Mouse (Mus musculus): Measurements from ENCODE around the gene Mapk6. TPM values are rescaled to one million over a fixed set of nuclear protein-coding genes. Genes with fewer than 3 reads are reported as not detected.

Mapk6 gene
- polyA plus RNA-seq, 1 experiment from 2014 or later, result 184 TPM

GRCm38 (mm10) chr9:75330821-75331220 lies 79.0 kb downstream of the Mapk6 start:
- Histone ChIP-seq H3K4me1 (no peaks in the 10 kb centered on the region), H3K36me3 (peaks cover 44% of the 10 kb centered on the region), H3K9me3 (no peaks in the 10 kb centered on the region), H3K4me3 (no peak overlapping the region), H3K27me3 (replicated peaks) (no peaks in the 10 kb centered on the region), H3K9ac (no peak overlapping the region), H3K27ac (no peak overlapping the region), H3K4me2 (replicated peaks) (no peak overlapping the region)
- ATAC-seq (ENCODE audit: low FRiP score, low read depth), result no peak
- WGBS, result 80% methylated on average over 8 of the region's 8 CpGs

DNA sequence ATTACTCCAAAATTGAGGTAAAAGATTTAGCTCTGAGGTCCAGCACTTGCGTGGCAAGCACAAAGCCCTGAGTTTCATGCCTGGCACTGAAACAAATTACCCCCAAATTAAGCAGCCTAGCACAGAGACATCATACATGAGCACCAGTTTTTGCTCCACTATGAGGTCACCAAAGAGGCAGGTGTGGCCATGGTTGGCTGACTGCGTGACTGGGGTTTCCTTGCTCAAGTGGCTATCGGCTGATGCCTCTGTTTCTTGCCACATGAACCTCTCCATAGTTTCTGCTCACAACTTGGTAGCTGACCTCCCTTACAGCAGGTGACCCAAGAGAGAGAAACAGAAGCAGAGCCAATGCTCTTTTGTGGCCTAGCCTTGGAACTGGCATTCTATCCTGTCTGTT lies 81.8 kb downstream of the Mapk6 start:
- no peak for ATAC-seq (ENCODE audit: low FRiP score, low read depth)
- Histone ChIP-seq H3K4me2 (replicated peaks) (no peak overlapping the region), H3K36me3 (peaks cover 29% of the 10 kb centered on the region), H3K4me1 (no peaks in the 10 kb centered on the region), H3K9ac (no peak overlapping the region), H3K27ac (no peak overlapping the region), H3K27me3 (replicated peaks) (no peaks in the 10 kb centered on the region), H3K4me3 (no peak overlapping the region), H3K9me3 (no peaks in the 10 kb centered on the region)
- WGBS, result 96% methylated on average over 3 of the region's 3 CpGs

DNA sequence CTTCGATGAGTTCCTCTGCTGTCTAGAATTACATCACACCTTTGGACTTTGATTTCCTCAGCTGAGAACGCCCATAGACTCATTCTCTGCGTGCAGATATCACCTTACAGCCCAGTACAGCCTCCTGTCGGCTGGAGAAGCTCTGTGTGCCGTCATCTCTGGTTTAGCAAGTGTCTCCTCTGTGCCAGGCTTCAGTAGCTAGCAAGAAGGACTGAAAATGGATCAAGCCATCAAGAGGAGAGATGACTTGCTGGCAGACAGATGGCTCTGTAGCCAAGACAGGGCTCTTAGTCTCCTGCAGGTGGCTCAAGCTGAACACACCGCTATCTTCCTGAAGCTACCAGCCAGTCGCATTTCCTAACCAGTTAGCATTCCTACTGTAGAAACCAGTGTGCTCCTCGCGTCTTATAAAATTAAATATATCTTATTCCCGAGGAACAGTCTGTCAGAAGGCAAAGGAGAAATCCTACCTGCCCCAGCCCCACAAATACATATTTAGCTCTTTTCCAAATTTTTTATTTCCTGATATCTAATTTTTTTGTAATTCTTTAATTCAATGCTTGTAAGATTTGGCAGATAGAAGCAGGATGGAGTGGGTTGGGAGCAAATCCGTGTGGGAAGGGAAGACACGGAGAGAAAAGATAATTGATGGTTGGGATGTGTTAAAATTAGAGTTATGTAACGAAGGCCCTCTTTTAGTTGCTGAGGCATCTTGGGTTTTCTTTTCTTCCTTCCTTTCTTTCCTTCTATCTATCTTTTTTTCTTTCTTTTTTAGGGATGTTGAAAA lies 87.5 kb downstream of the Mapk6 start:
- no peak for ATAC-seq (ENCODE audit: low FRiP score, low read depth)
- Histone ChIP-seq H3K4me2 (replicated peaks) (no peak overlapping the region), H3K27me3 (replicated peaks) (no peaks in the 10 kb centered on the region), H3K36me3 (peaks cover 4% of the 10 kb centered on the region; the same call in 1 of the 2 replicates), H3K27ac (no peak overlapping the region), H3K4me1 (no peaks in the 10 kb centered on the region), H3K9me3 (no peaks in the 10 kb centered on the region), H3K4me3 (no peak overlapping the region), H3K9ac (no peak overlapping the region)
- WGBS, result 83% methylated on average over 13 of the region's 13 CpGs

GRCm38 (mm10) chr9:75319365-75319764 lies 90.4 kb downstream of the Mapk6 start:
- Histone ChIP-seq H3K4me2 (replicated peaks) (no peak overlapping the region), H3K27me3 (replicated peaks) (no peaks in the 10 kb centered on the region), H3K9me3 (no peaks in the 10 kb centered on the region), H3K27ac (no peak overlapping the region), H3K36me3 (no peaks in the 10 kb centered on the region), H3K4me1 (peaks cover 15% of the 10 kb centered on the region), H3K4me3 (no peak overlapping the region), H3K9ac (no peak overlapping the region)
- ATAC-seq (ENCODE audit: low FRiP score, low read depth), result no peak
- WGBS, result 80% methylated on average over 3 of the region's 3 CpGs

Other genes starting within 250 kb of the Mapk6 start
- 0.32 TPM in 2 replicates for gene Myo5c, start 178.0 kb downstream of the Mapk6 start, polyA plus RNA-seq (2016; fragmentation: Nextera tagmentation; extraction: Ambion mirVana)
- 38.7 and 42.3 TPM in 2 replicates for gene Gnb5, start 103.7 kb downstream of the Mapk6 start, polyA plus RNA-seq (2016; fragmentation: Nextera tagmentation; extraction: Ambion mirVana)
- not detected in 2 replicates for gene Bcl2l10, start 62.2 kb downstream of the Mapk6 start, polyA plus RNA-seq (2016; fragmentation: Nextera tagmentation; extraction: Ambion mirVana)
- gene Leo1, start 31.5 kb upstream of the Mapk6 start, polyA plus RNA-seq (2016; fragmentation: Nextera tagmentation; extraction: Ambion mirVana), result 43.5 and 53.5 TPM in 2 replicates
- 93.5 and 99.9 TPM in 2 replicates for gene Tmod3, start 149.7 kb upstream of the Mapk6 start, polyA plus RNA-seq (2016; fragmentation: Nextera tagmentation; extraction: Ambion mirVana)
- 114 and 117 TPM in 2 replicates for gene Tmod2, start 201.3 kb upstream of the Mapk6 start, polyA plus RNA-seq (2016; fragmentation: Nextera tagmentation; extraction: Ambion mirVana)
- 16.8 and 18.8 TPM in 2 replicates for gene Lysmd2, start 215.7 kb upstream of the Mapk6 start, polyA plus RNA-seq (2016; fragmentation: Nextera tagmentation; extraction: Ambion mirVana)